Mouse (Mus musculus) lung, embryonic 15.5 days (tissue): ENCODE data around the gene Cd274. TPM values are rescaled to one million over a fixed set of nuclear protein-coding genes. Genes with fewer than 3 reads are reported as not detected.
"Not testable (repeated sequence)": the region's sequence is repeated elsewhere in the genome, so short reads cannot be mapped to it uniquely, and the experiment has no call there.

ENCODE experiments used
- ATAC-seq: fragments of 200-750 bp; cut with Nextera tagmentation; 2 replicates; pipeline ENCODE4 v1.8.0; 2017; ENCODE audit warnings: moderate number of reproducible peaks, borderline replicate concordance; ENCODE audit not compliant: low FRiP score, low TSS enrichment; ENCODE audit errors: extremely low read depth
- H3K27ac ChIP-seq: fragments of 300-500 bp; sonication (generic); 2 replicates; pipeline ENCODE4 v1.5.1; 2015; ENCODE audit warnings: moderate library complexity, mild to moderate bottlenecking, inconsistent platforms
- H3K27me3 ChIP-seq: fragments of 300-500 bp; sonication (generic); 2 replicates; pipeline ENCODE4 v1.6.1; 2015; ENCODE audit warnings: inconsistent platforms
- H3K36me3 ChIP-seq: fragments of 300-500 bp; sonication (generic); 2 replicates; pipeline ENCODE4 v1.6.1; 2015; ENCODE audit warnings: inconsistent platforms
- H3K4me1 ChIP-seq: fragments of 300-500 bp; sonication (generic); 2 replicates; pipeline ENCODE4 v1.6.1; 2015; ENCODE audit warnings: inconsistent platforms
- H3K4me2 ChIP-seq: fragments of 300-500 bp; sonication (generic); 2 replicates; pipeline ENCODE4 v1.6.1; 2015; ENCODE audit warnings: inconsistent platforms, mild to moderate bottlenecking, moderate library complexity
- H3K4me3 ChIP-seq: fragments of 300-500 bp; sonication (generic); 2 replicates; pipeline ENCODE4 v1.5.1; 2015; ENCODE audit warnings: mild to moderate bottlenecking, inconsistent platforms
- H3K9ac ChIP-seq: fragments of 300-500 bp; sonication (generic); 2 replicates; pipeline ENCODE4 v1.6.1; 2015; ENCODE audit warnings: inconsistent platforms
- H3K9me3 ChIP-seq: fragments of 300-500 bp; sonication (generic); 2 replicates; pipeline ENCODE4 v1.6.1; 2016; ENCODE audit warnings: inconsistent platforms
- WGBS: fragments of 180-500 bp; shearing (Covaris S2); methylation state at CpG from one replicate; pipeline ENCODE4 v1.1.7; 2015; 5-methylcytosine and 5-hydroxymethylcytosine counted together
- polyA plus RNA-seq: library from polyadenylated mRNA; unstranded; fragments of >200 nt; fragmentation: Nextera tagmentation; extraction: Ambion mirVana; gene quantifications from 2 replicates; pipeline ENCODE4 v1.2.1, GENCODE M21; 2015

Gene Cd274
- polyA plus RNA-seq, 1 experiment from 2014 or later: 0.74 TPM

- Histone ChIP-seq H3K4me2 (no peak overlapping the region), H3K36me3 (no peaks in the 10 kb centered on the region), H3K9ac (no peak overlapping the region), H3K9me3 (no peaks in the 10 kb centered on the region), H3K27ac (no peak overlapping the region), H3K27me3 (no peaks in the 10 kb centered on the region), H3K4me3 (no peak overlapping the region), H3K4me1 (no peaks in the 10 kb centered on the region)
- no peak for ATAC-seq
- 87% methylated on average over 4 of the region's 4 CpGs for WGBS
These were observed 35.4 kb downstream of the Cd274 start for GRCm38 (mm10) chr19:29402621-29403020.

GRCm38 (mm10) chr19:29403251-29403650, 36.0 kb downstream of the Cd274 start:
- WGBS: 54% methylated on average over 4 of the region's 4 CpGs

GRCm38 (mm10) chr19:29405388-29405787, 38.1 kb downstream of the Cd274 start:
- WGBS: 59% methylated on average over 2 of the region's 2 CpGs
- no peaks in the 10 kb centered on the region for H3K36me3 ChIP-seq
- no peak overlapping the region for H3K4me2 ChIP-seq
- no peak for ATAC-seq
- H3K9me3 ChIP-seq: no peaks in the 10 kb centered on the region
- H3K4me1 ChIP-seq: no peaks in the 10 kb centered on the region
- H3K4me3 ChIP-seq: no peak overlapping the region
- no peak overlapping the region for H3K27ac ChIP-seq
- H3K27me3 ChIP-seq: no peaks in the 10 kb centered on the region
- H3K9ac ChIP-seq: no peak overlapping the region

More at GRCm38 (mm10) chr19:29403251-29403650, 36.0 kb downstream of the Cd274 start:
- no peak overlapping the region for H3K4me2 ChIP-seq
- H3K27me3 ChIP-seq: no peaks in the 10 kb centered on the region
- no peak overlapping the region for H3K9ac ChIP-seq
- no peak for ATAC-seq
- no peaks in the 10 kb centered on the region for H3K36me3 ChIP-seq
- H3K4me3 ChIP-seq: no peak overlapping the region
- no peaks in the 10 kb centered on the region for H3K9me3 ChIP-seq
- no peaks in the 10 kb centered on the region for H3K4me1 ChIP-seq
- no peak overlapping the region for H3K27ac ChIP-seq

- no peak for ATAC-seq
- H3K27ac ChIP-seq: no peak overlapping the region
- no peaks in the 10 kb centered on the region for H3K36me3 ChIP-seq
- no peak overlapping the region for H3K4me3 ChIP-seq
- no peak overlapping the region for H3K4me2 ChIP-seq
- 87% methylated on average over 18 of the region's 18 CpGs for WGBS
- no peaks in the 10 kb centered on the region for H3K27me3 ChIP-seq
- H3K4me1 ChIP-seq: no peaks in the 10 kb centered on the region
- H3K9me3 ChIP-seq: no peaks in the 10 kb centered on the region
- no peak overlapping the region for H3K9ac ChIP-seq
These were observed 39.1 kb downstream of the Cd274 start for GRCm38 (mm10) chr19:29406042-29407017.

GRCm38 (mm10) chr19:29410619-29411018, 43.4 kb downstream of the Cd274 start, which contains the start of gene Pdcd1lg2:
TSS of gene Pdcd1lg2 (plus strand) at chr19:29410919.
- WGBS: 85% methylated on average over 4 of the region's 4 CpGs
- peaks cover 5% of the 10 kb centered on the region; the same call in 1 of the 2 replicates for H3K4me1 ChIP-seq

GRCm38 (mm10) chr19:29412476-29413420, 45.5 kb downstream of the Cd274 start:
- peaks cover 5% of the 10 kb centered on the region; the same call in 1 of the 2 replicates for H3K4me1 ChIP-seq
- H3K9me3 ChIP-seq: no peaks in the 10 kb centered on the region
- ATAC-seq: peak; percentile 74; the same call in 1 of the 2 replicates
- no peak overlapping the region for H3K4me3 ChIP-seq
- no peaks in the 10 kb centered on the region for H3K36me3 ChIP-seq
- H3K27me3 ChIP-seq: no peaks in the 10 kb centered on the region
- 41% methylated on average over 6 of the region's 6 CpGs for WGBS
- peak overlapping the region; percentile 12 for H3K27ac ChIP-seq
- H3K9ac ChIP-seq: no peak overlapping the region
- H3K4me2 ChIP-seq: no peak overlapping the region

More at GRCm38 (mm10) chr19:29410619-29411018, 43.4 kb downstream of the Cd274 start, which contains the start of gene Pdcd1lg2:
- Histone ChIP-seq H3K27me3 (no peaks in the 10 kb centered on the region), H3K9me3 (no peaks in the 10 kb centered on the region), H3K36me3 (no peaks in the 10 kb centered on the region), H3K4me3 (no peak within 1 kb of the TSS), H3K4me2 (no peak within 1 kb of the TSS), H3K27ac (no peak within 1 kb of the TSS), H3K9ac (no peak within 1 kb of the TSS)
- ATAC-seq: no peak

GRCm38 (mm10) chr19:29414513-29414912, 47.3 kb downstream of the Cd274 start:
- 83% methylated on average over 3 of the region's 3 CpGs for WGBS
- Histone ChIP-seq H3K27ac (no peak overlapping the region), H3K9me3 (no peaks in the 10 kb centered on the region), H3K9ac (no peak overlapping the region), H3K4me3 (no peak overlapping the region), H3K27me3 (no peaks in the 10 kb centered on the region), H3K4me1 (peaks cover 21% of the 10 kb centered on the region), H3K4me2 (no peak overlapping the region), H3K36me3 (no peaks in the 10 kb centered on the region)
- no peak for ATAC-seq

- not testable (repeated sequence) for H3K9me3 ChIP-seq, H3K4me2 ChIP-seq, H3K27ac ChIP-seq, H3K36me3 ChIP-seq, H3K27me3 ChIP-seq, H3K4me3 ChIP-seq, H3K9ac ChIP-seq, ATAC-seq
- H3K4me1 ChIP-seq: peaks cover 22% of the 10 kb centered on the region
These were observed 47.7 kb downstream of the Cd274 start for GRCm38 (mm10) chr19:29414917-29415316.

- 44% methylated on average over 3 of the region's 3 CpGs for whole genome bisulfite sequencing
- H3K9ac ChIP-seq: no peak overlapping the region
- no peak overlapping the region for H3K4me2 ChIP-seq
- no peaks in the 10 kb centered on the region for H3K27me3 ChIP-seq
- no peaks in the 10 kb centered on the region for H3K36me3 ChIP-seq
- peaks cover 22% of the 10 kb centered on the region for H3K4me1 ChIP-seq
- no peak overlapping the region for H3K27ac ChIP-seq
- H3K4me3 ChIP-seq: no peak overlapping the region
- no peaks in the 10 kb centered on the region for H3K9me3 ChIP-seq
- ATAC-seq: no peak
These were observed 49.2 kb downstream of the Cd274 start for GRCm38 (mm10) chr19:29416393-29416902.

- H3K4me1 ChIP-seq: peaks cover 22% of the 10 kb centered on the region
- WGBS: 81% methylated on average over 2 of the region's 2 CpGs
- no peaks in the 10 kb centered on the region for H3K36me3 ChIP-seq
- H3K27me3 ChIP-seq: no peaks in the 10 kb centered on the region
- no peak overlapping the region for H3K9ac ChIP-seq
- no peaks in the 10 kb centered on the region for H3K9me3 ChIP-seq
- no peak overlapping the region for H3K4me3 ChIP-seq
- H3K4me2 ChIP-seq: no peak overlapping the region
- ATAC-seq: no peak
- H3K27ac ChIP-seq: no peak overlapping the region
These were observed 49.9 kb downstream of the Cd274 start for GRCm38 (mm10) chr19:29417188-29417587.

- Histone ChIP-seq H3K9ac (no peak overlapping the region), H3K27ac (no peak overlapping the region), H3K9me3 (no peaks in the 10 kb centered on the region), H3K4me2 (no peak overlapping the region), H3K27me3 (no peaks in the 10 kb centered on the region), H3K4me1 (peaks cover 22% of the 10 kb centered on the region), H3K4me3 (no peak overlapping the region), H3K36me3 (no peaks in the 10 kb centered on the region)
- ATAC-seq: no peak
- 63% methylated on average over 2 of the region's 2 CpGs for WGBS
These were observed 50.6 kb downstream of the Cd274 start for GRCm38 (mm10) chr19:29417894-29418293.
